Mouse (Mus musculus) naive thymus-derived CD4-positive, alpha-beta T cell, adult 2 months (primary cell): ENCODE data around the gene Pbxip1.

Source experiments
- DNase-seq: peaks from one replicate; pipeline ENCODE4 v3.0.0-alpha.2; 2011; ENCODE audit warnings: low read depth

The Pbxip1 gene

GRCm38 (mm10) chr3:89434532-89434931, 2.0 kb upstream of the Pbxip1 start:
- DNase-seq, result no peak

GRCm38 (mm10) chr3:89435041-89435440, 1.5 kb upstream of the Pbxip1 start:
- DNase-seq, result no peak

GRCm38 (mm10) chr3:89437269-89437668, 763 bp downstream of the Pbxip1 start:
- DNase-seq, result peak; percentile 79

GRCm38 (mm10) chr3:89440691-89441090, 4.2 kb downstream of the Pbxip1 start:
- DNase-seq, result no peak

GRCm38 (mm10) chr3:89448720-89449537, 12.4 kb downstream of the Pbxip1 start:
- peak; percentile 54 for DNase-seq

GRCm38 (mm10) chr3:89449541-89449940, 13.0 kb downstream of the Pbxip1 start:
- DNase-seq, result peak; percentile 86

GRCm38 (mm10) chr3:89451916-89452315, 15.4 kb downstream of the Pbxip1 start:
- DNase-seq, result no peak

- no peak for DNase-seq
These were observed 18.1 kb downstream of the Pbxip1 start, which contains the start of gene Pmvk for GRCm38 (mm10) chr3:89454401-89455177. Gene Pmvk, plus strand, starts transcription at chr3:89454541.

GRCm38 (mm10) chr3:89455786-89456285, 19.3 kb downstream of the Pbxip1 start:
- no peak for DNase-seq

- peak; percentile 92 for DNase-seq
These were observed 20.5 kb downstream of the Pbxip1 start for GRCm38 (mm10) chr3:89456726-89457665.

GRCm38 (mm10) chr3:89458372-89458964, 22.0 kb downstream of the Pbxip1 start:
- no peak for DNase-seq

- DNase-seq, result peak; percentile 98
These were observed 22.7 kb downstream of the Pbxip1 start for GRCm38 (mm10) chr3:89458965-89459807.

GRCm38 (mm10) chr3:89468268-89468667, 31.8 kb downstream of the Pbxip1 start:
- DNase-seq, result no peak

- DNase-seq, result no peak
These were observed 35.8 kb downstream of the Pbxip1 start for GRCm38 (mm10) chr3:89472280-89472679.

- DNase-seq, result no peak
These were observed 37.3 kb downstream of the Pbxip1 start for GRCm38 (mm10) chr3:89473838-89474237.

GRCm38 (mm10) chr3:89479055-89479454, 42.5 kb downstream of the Pbxip1 start:
- DNase-seq, result no peak

GRCm38 (mm10) chr3:89481488-89481887, 45.0 kb downstream of the Pbxip1 start:
- DNase-seq, result peak; percentile 71

- DNase-seq, result no peak
These were observed 45.7 kb downstream of the Pbxip1 start for GRCm38 (mm10) chr3:89482249-89482648.

GRCm38 (mm10) chr3:89484766-89485524, 48.4 kb downstream of the Pbxip1 start:
- DNase-seq, result peak; percentile 89

- no peak for DNase-seq
These were observed 49.6 kb downstream of the Pbxip1 start for GRCm38 (mm10) chr3:89486111-89486510.
